32 mouse cellular contexts compared by ENCODE assay signal in the genomic region with DNA sequence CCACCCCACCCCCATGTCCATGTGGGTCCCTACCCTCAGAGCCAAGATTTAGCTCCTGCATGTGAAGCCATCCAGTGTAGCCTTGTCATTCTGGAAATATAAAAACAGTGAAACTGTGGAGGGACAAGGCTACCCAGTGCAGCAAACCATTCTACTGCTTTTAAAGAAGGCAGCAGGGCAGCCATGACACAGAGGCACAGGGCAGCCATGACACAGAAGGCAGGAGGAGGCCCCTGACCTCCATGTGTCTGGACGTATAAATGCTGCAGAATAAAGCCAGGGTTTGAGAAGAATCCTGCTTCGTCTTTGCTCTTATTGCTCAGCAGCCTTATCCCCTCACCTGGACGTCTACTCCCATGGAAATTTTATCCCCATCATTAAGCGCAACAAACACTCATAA. TPM values are rescaled to one million over a fixed set of nuclear protein-coding genes. Genes with fewer than 3 reads are reported as not detected.
"Had no signal": no experiment of that assay in that cellular context is flagged by ENCODE, and none has a peak within 500 bp of the region (broad histone marks: within the 10 kb centered on the region; RNA-seq: fewer than 3 reads in every experiment).

No protein-coding gene starts in this region.

- H3K36me3 ChIP-seq: embryonic facial prominence, embryonic 10.5 days; embryonic facial prominence, embryonic 12.5 days; embryonic facial prominence, embryonic 13.5 days; embryonic facial prominence, embryonic 15.5 days; forebrain, embryonic 10.5 days; forebrain, embryonic 12.5 days; forebrain, embryonic 15.5 days had no signal

- H3K27ac ChIP-seq: embryonic facial prominence, embryonic 10.5 days; embryonic facial prominence, embryonic 12.5 days; embryonic facial prominence, embryonic 13.5 days; embryonic facial prominence, embryonic 15.5 days; forebrain, embryonic 10.5 days; forebrain, embryonic 12.5 days; forebrain, embryonic 13.5 days; forebrain, embryonic 15.5 days; gastrocnemius, adult 2 months; heart, adult 2 months had no signal

- H3K4me3 ChIP-seq: embryonic facial prominence, embryonic 10.5 days; embryonic facial prominence, embryonic 12.5 days; embryonic facial prominence, embryonic 13.5 days; embryonic facial prominence, embryonic 15.5 days; erythroblast, embryonic 14.5 days; forebrain, embryonic 10.5 days; forebrain, embryonic 12.5 days; forebrain, embryonic 13.5 days; forebrain, embryonic 15.5 days; gastrocnemius, adult 2 months; heart, adult 2 months had no signal

- H3K9me3 ChIP-seq: embryonic facial prominence, embryonic 10.5 days; embryonic facial prominence, embryonic 12.5 days; embryonic facial prominence, embryonic 13.5 days; embryonic facial prominence, embryonic 15.5 days; forebrain, embryonic 10.5 days; forebrain, embryonic 12.5 days; forebrain, embryonic 13.5 days; forebrain, embryonic 15.5 days had no signal

- H3K4me1 ChIP-seq: embryonic facial prominence, embryonic 10.5 days; embryonic facial prominence, embryonic 12.5 days; embryonic facial prominence, embryonic 13.5 days; embryonic facial prominence, embryonic 15.5 days; forebrain, embryonic 12.5 days; forebrain, embryonic 13.5 days; forebrain, embryonic 15.5 days had no signal

- ATAC-seq: forebrain, embryonic 13.5 days; forebrain, embryonic 14.5 days; forebrain, embryonic 15.5 days; forebrain, embryonic 16.5 days; forebrain, postnatal 0 days had no signal

- H3K9ac ChIP-seq: embryonic facial prominence, embryonic 12.5 days; embryonic facial prominence, embryonic 13.5 days; embryonic facial prominence, embryonic 15.5 days; forebrain, embryonic 12.5 days; forebrain, embryonic 13.5 days; forebrain, embryonic 15.5 days; forebrain, postnatal 0 days had no signal

- DNase-seq: cerebellum, adult 2 months; cerebellum, adult 8-10 months; cerebellum, adult 9-10 months; cerebellum, adult 9-11 months; cerebellum, postnatal 10 days; cerebellum, postnatal 14 days; cerebellum, postnatal 25 days; cerebellum, postnatal 36 days; embryo, embryonic 11 days; forebrain, postnatal 0 days; gastrocnemius, adult 2 months; gastrocnemius, postnatal 10 days; gastrocnemius, postnatal 14 days; gastrocnemius, postnatal 25 days; gastrocnemius, postnatal 36 days; heart, adult 18-20 months; heart, adult 2 months had no signal

- H3K4me2 ChIP-seq: embryonic facial prominence, embryonic 12.5 days; embryonic facial prominence, embryonic 13.5 days; embryonic facial prominence, embryonic 15.5 days; forebrain, embryonic 12.5 days; forebrain, embryonic 13.5 days; forebrain, embryonic 15.5 days had no signal

- H3K27me3 ChIP-seq: embryonic facial prominence, embryonic 12.5 days; embryonic facial prominence, embryonic 13.5 days; embryonic facial prominence, embryonic 15.5 days; forebrain, embryonic 12.5 days; forebrain, embryonic 13.5 days; forebrain, embryonic 15.5 days had no signal

RNA-seq across cellular contexts. Expression of a gene that starts 3.3 kb away (rescaled TPM):
- total RNA-seq: common myeloid progenitor, adult 5-6 weeks; forebrain, postnatal 0 days; gastrocnemius, adult 2 months; gastrocnemius, adult 8-10 months; gastrocnemius, postnatal 10 days; gastrocnemius, postnatal 14 days; gastrocnemius, postnatal 25 days; granulocyte monocyte progenitor cell, adult 5-6 weeks; heart, adult 18-20 months; heart, adult 2 months had no signal
- polyA plus RNA-seq: erythroblast, embryonic 14.5 days; forebrain, embryonic 13.5 days; forebrain, embryonic 14.5 days; forebrain, embryonic 15.5 days; heart, adult 2 months had no signal

RNA-seq across cellular contexts. Expression of a gene that starts 34.0 kb away (rescaled TPM):
- total RNA-seq: common myeloid progenitor, adult 5-6 weeks; gastrocnemius, adult 18-20 months; gastrocnemius, adult 2 months; gastrocnemius, adult 8-10 months; gastrocnemius, postnatal 25 days; gastrocnemius, postnatal 36 days; granulocyte monocyte progenitor cell, adult 5-6 weeks had no signal
- polyA plus RNA-seq: erythroblast, embryonic 14.5 days had no signal

RNA-seq across cellular contexts. Expression of a gene that starts 51.7 kb away (rescaled TPM):
- total RNA-seq: common myeloid progenitor, adult 5-6 weeks; granulocyte monocyte progenitor cell, adult 5-6 weeks; heart, adult 18-20 months; heart, adult 2 months had no signal
- polyA plus RNA-seq: erythroblast, embryonic 14.5 days; forebrain, embryonic 10.5 days had no signal
